Mouse (Mus musculus) lung, embryonic 15.5 days (tissue): Measurements from ENCODE around the gene Ube2z. TPM values are rescaled to one million over a fixed set of nuclear protein-coding genes. Genes with fewer than 3 reads are reported as not detected.

Experiments used
- ATAC-seq: fragments of 200-750 bp; cut with Nextera tagmentation; 2 replicates; pipeline ENCODE4 v1.8.0; 2017; ENCODE audit warnings: moderate number of reproducible peaks, borderline replicate concordance; ENCODE audit not compliant: low FRiP score, low TSS enrichment; ENCODE audit errors: extremely low read depth
- H3K27ac ChIP-seq: fragments of 300-500 bp; sonication (generic); 2 replicates; pipeline ENCODE4 v1.5.1; 2015; ENCODE audit warnings: moderate library complexity, mild to moderate bottlenecking, inconsistent platforms
- H3K27me3 ChIP-seq: fragments of 300-500 bp; sonication (generic); 2 replicates; pipeline ENCODE4 v1.6.1; 2015; ENCODE audit warnings: inconsistent platforms
- H3K36me3 ChIP-seq: fragments of 300-500 bp; sonication (generic); 2 replicates; pipeline ENCODE4 v1.6.1; 2015; ENCODE audit warnings: inconsistent platforms
- H3K4me1 ChIP-seq: fragments of 300-500 bp; sonication (generic); 2 replicates; pipeline ENCODE4 v1.6.1; 2015; ENCODE audit warnings: inconsistent platforms
- H3K4me2 ChIP-seq: fragments of 300-500 bp; sonication (generic); 2 replicates; pipeline ENCODE4 v1.6.1; 2015; ENCODE audit warnings: inconsistent platforms, mild to moderate bottlenecking, moderate library complexity
- H3K4me3 ChIP-seq: fragments of 300-500 bp; sonication (generic); 2 replicates; pipeline ENCODE4 v1.5.1; 2015; ENCODE audit warnings: mild to moderate bottlenecking, inconsistent platforms
- H3K9ac ChIP-seq: fragments of 300-500 bp; sonication (generic); 2 replicates; pipeline ENCODE4 v1.6.1; 2015; ENCODE audit warnings: inconsistent platforms
- H3K9me3 ChIP-seq: fragments of 300-500 bp; sonication (generic); 2 replicates; pipeline ENCODE4 v1.6.1; 2016; ENCODE audit warnings: inconsistent platforms
- WGBS: fragments of 180-500 bp; shearing (Covaris S2); methylation state at CpG from one replicate; pipeline ENCODE4 v1.1.7; 2015; 5-methylcytosine and 5-hydroxymethylcytosine counted together
- polyA plus RNA-seq: library from polyadenylated mRNA; unstranded; fragments of >200 nt; fragmentation: Nextera tagmentation; extraction: Ambion mirVana; gene quantifications from 2 replicates; pipeline ENCODE4 v1.2.1, GENCODE M21; 2015

The Ube2z gene
- polyA plus RNA-seq, 1 experiment from 2014 or later = 45.0 TPM

DNA sequence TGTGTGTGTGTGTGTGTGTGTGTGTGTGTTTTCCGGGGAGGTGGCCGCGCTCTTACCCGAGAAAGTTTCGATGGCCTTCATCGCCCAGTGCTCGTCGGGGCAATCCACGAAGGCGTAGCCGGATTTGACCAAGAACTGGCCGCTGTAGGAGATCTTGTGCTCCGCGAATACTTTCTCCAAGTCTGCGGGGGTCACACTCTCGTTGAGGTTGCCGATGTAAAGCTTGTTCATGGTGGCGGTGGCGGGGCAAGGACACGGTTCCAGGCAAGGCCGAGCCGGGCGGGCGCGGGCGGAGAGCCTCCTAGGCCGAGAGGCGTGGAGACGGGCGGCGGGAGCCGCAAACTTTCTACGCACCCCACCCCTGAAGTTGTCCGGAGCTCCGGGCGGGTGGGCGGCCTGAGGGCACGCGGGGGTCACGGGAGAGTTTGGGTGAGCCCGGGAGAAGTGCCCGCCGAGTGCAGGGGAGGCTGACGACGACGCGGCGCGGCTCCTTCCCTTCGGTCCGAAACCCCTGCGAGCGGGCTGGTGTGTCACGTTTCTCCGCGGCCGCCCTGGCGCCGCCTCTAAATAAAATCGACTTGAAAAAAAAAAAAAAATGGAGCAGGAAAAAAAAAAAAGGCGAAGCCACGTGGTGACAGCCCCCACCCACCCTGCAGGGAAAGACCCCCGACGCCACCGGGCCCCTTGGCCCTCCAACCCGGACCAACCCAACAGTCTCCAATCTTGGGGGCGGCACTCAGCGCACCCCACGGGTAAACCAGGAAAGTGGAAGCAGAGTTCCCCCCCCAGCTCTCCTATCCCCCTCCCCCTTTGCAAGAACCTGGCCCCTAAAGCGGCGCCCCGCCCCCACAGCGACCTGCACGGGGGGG lies 59.6 kb downstream of the Ube2z start, which contains the start of gene Igf2bp1:
Gene Igf2bp1 (minus strand): TSS at position 538 of the 869 bp plus-strand sequence.
- no peaks in the 10 kb centered on the region for H3K36me3 ChIP-seq
- peak within 1 kb of the TSS; percentile 92 for H3K4me2 ChIP-seq
- H3K4me3 ChIP-seq = peak within 1 kb of the TSS; percentile 73
- peaks cover 51% of the 10 kb centered on the region for H3K4me1 ChIP-seq
- H3K27ac ChIP-seq = peak within 1 kb of the TSS; percentile 93
- peak within 1 kb of the TSS; percentile 87 for H3K9ac ChIP-seq
- under 1% methylated on average over 66 of the region's 74 CpGs for WGBS
- H3K27me3 ChIP-seq = peaks cover 6% of the 10 kb centered on the region; the same call in 1 of the 2 replicates
- ATAC-seq = peak; percentile 63
- H3K9me3 ChIP-seq = no peaks in the 10 kb centered on the region

DNA sequence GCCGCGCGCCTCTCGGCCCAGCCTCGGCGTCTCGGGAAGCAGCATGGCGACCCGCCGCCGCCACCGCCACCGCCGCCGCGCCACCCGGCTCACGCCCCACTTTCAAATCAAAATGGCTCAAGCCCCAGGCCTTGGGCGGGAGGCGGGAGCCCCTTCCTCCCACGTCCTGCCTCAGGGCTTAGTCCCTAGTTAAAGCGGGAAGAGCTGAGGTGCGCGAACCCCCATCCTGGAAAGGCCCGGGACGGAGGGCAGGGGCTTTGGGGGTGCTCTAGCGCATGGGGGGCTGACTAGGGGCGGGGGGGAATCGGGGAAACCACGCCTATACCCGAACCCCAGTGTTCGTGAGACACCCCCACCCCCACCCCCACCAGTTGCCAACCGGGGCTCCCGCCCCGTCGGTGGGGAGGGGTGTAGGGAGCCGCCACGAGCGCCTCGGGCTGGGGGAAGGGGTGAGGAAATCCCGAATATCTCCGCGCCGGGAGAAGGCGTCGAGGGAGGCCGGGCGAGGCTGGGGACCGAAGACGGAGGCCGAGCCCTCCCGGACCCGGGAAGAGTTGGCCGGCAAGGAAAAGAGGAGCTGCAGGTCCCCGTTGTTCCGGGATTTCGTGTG lies 60.3 kb downstream of the Ube2z start:
- Histone ChIP-seq H3K27me3 (peaks cover 6% of the 10 kb centered on the region; the same call in 1 of the 2 replicates), H3K9ac (peak overlapping the region; percentile 87), H3K9me3 (no peaks in the 10 kb centered on the region), H3K4me2 (peak overlapping the region; percentile 92), H3K4me1 (peaks cover 57% of the 10 kb centered on the region), H3K4me3 (peak overlapping the region; percentile 73), H3K36me3 (no peaks in the 10 kb centered on the region), H3K27ac (peak overlapping the region; percentile 93)
- under 1% methylated on average over 55 of the region's 57 CpGs for WGBS
- ATAC-seq = peak; percentile 67

GRCm38 (mm10) chr11:96003969-96004792 lies 61.0 kb downstream of the Ube2z start:
- Histone ChIP-seq H3K36me3 (no peaks in the 10 kb centered on the region), H3K9me3 (no peaks in the 10 kb centered on the region), H3K27me3 (peaks cover 6% of the 10 kb centered on the region; the same call in 1 of the 2 replicates), H3K4me2 (peak overlapping the region; percentile 92), H3K4me1 (peaks cover 57% of the 10 kb centered on the region), H3K27ac (peak overlapping the region; percentile 93), H3K4me3 (peak overlapping the region; percentile 73), H3K9ac (peak overlapping the region; percentile 87)
- under 1% methylated on average over 32 of the region's 32 CpGs for WGBS
- no peak for ATAC-seq

DNA sequence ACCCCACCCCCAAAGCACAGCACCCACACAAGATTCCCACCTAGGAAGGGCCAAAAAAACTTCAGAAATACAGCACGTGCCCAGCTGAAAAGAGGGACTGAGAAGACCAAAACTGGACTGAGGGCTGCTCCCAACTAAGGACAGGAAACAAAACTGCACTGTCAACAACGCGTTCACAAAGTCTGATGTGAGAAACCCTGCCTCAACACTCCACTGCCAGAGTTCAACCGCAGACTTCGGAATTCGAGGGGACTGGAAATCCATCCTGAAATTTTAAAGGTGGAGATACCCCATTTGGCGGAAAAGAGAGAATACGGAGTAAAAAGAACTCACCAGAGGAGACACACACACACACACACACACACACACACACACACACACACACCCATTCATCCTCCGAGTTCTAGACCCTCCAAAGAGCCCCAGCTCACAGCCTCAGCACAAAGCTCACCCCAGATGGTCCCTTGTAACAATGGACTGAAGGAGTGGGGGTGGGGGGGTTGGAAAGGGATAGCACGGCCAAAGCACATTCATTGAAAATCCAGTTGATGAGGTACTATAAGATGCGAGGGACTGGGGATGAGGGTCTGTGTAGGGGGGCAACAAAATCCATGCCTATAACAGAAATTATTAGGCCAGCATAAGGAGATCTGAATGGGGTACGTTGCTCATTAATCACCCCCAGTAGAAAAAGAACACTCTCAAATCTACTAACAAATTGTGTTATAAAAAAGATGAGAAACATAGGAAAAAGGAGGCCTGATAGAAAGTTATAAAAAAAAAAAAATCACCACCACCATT lies 61.9 kb downstream of the Ube2z start:
- Histone ChIP-seq H3K27me3 (0 out of 2 replicates have a peak, but pooled peaks cover 3% of the 10 kb centered on the region), H3K4me2 (peak overlapping the region; percentile 92), H3K4me1 (peaks cover 60% of the 10 kb centered on the region), H3K9me3 (no peaks in the 10 kb centered on the region), H3K27ac (peak overlapping the region; percentile 93), H3K9ac (peak overlapping the region; percentile 87), H3K4me3 (peak overlapping the region; percentile 73), H3K36me3 (no peaks in the 10 kb centered on the region)
- 4% methylated on average over 12 of the region's 12 CpGs for WGBS
- ATAC-seq = no peak

Other genes with a start within 250 kb of the Ube2z start
- 0.32 and 0.84 TPM in 2 replicates for gene Phospho1, start 240.9 kb downstream of the Ube2z start, polyA plus RNA-seq
- 18.9 and 20.9 TPM in 2 replicates for gene Gngt2, start 228.2 kb downstream of the Ube2z start, polyA plus RNA-seq
- gene Abi3, start 222.9 kb downstream of the Ube2z start, polyA plus RNA-seq = 11.4 and 19.7 TPM in 2 replicates
- 0.13 and 0.30 TPM in 2 replicates for gene B4galnt2, start 150.5 kb downstream of the Ube2z start, polyA plus RNA-seq
- gene Igf2bp1, start 59.4 kb downstream of the Ube2z start, polyA plus RNA-seq = 36.0 and 36.6 TPM in 2 replicates
- gene Gip, start 40.8 kb downstream of the Ube2z start, polyA plus RNA-seq = not detected in 2 replicates
- 91.4 and 94.6 TPM in 2 replicates for gene Snf8, start 30.5 kb downstream of the Ube2z start, polyA plus RNA-seq
- gene Atp5g1, start 10.3 kb upstream of the Ube2z start, polyA plus RNA-seq = 522 and 555 TPM in 2 replicates
- gene Calcoco2, start 46.6 kb upstream of the Ube2z start, polyA plus RNA-seq = 0.13 and 0.24 TPM in 2 replicates
- gene Ttll6, start 68.4 kb upstream of the Ube2z start, polyA plus RNA-seq = 0.68 and 0.93 TPM in 2 replicates
- not detected in 2 replicates for gene Hoxb13, start 128.9 kb upstream of the Ube2z start, polyA plus RNA-seq
- 0.25 and 0.27 TPM in 2 replicates for gene Hoxb9, start 206.1 kb upstream of the Ube2z start, polyA plus RNA-seq
- 0.91 and 1.0 TPM in 2 replicates for gene Hoxb8, start 216.5 kb upstream of the Ube2z start, polyA plus RNA-seq
- gene Hoxb7, start 221.2 kb upstream of the Ube2z start, polyA plus RNA-seq = 2.5 and 3.0 TPM in 2 replicates
- 15.2 and 16.9 TPM in 2 replicates for gene Hoxb6, start 227.1 kb upstream of the Ube2z start, polyA plus RNA-seq
- gene Hoxb5, start 237.9 kb upstream of the Ube2z start, polyA plus RNA-seq = 46.1 and 54.1 TPM in 2 replicates